Mouse (Mus musculus) spleen, adult 18-20 months (tissue): Measurements from ENCODE around the gene Igf2bp3.
"Not testable (repeated sequence)": the region's sequence is repeated elsewhere in the genome, so short reads cannot be mapped to it uniquely, and the experiment has no call there.

Source experiments
- DNase-seq, 2 experiments: peaks; one replicate each; pipeline ENCODE4 v3.0.0; 2022; ENCODE audit warnings: mixed read lengths in 2 of 2

Gene Igf2bp3

GRCm38 (mm10) chr6:49214928-49215747, at the start of gene Igf2bp3:
TSS of gene Igf2bp3 (minus strand) at chr6:49214957.
- DNase-seq: peak; percentile 29 to 54

GRCm38 (mm10) chr6:49264446-49264845, 49.7 kb upstream of the Igf2bp3 start:
- not testable (repeated sequence) for DNase-seq

GRCm38 (mm10) chr6:49263847-49264243, 49.1 kb upstream of the Igf2bp3 start, which contains the start of gene Tra2a:
TSS of gene Tra2a (minus strand) at chr6:49264033.
- DNase-seq: peak; percentile 93 to 98

GRCm38 (mm10) chr6:49263081-49263846, 48.5 kb upstream of the Igf2bp3 start:
- peak; percentile 36 to 57 for DNase-seq

- DNase-seq: no peak
These were observed 47.7 kb upstream of the Igf2bp3 start for GRCm38 (mm10) chr6:49262421-49262820.

- no peak for DNase-seq
These were observed 45.0 kb upstream of the Igf2bp3 start for GRCm38 (mm10) chr6:49259711-49260110.

- DNase-seq: no peak
These were observed 43.1 kb upstream of the Igf2bp3 start for GRCm38 (mm10) chr6:49257880-49258279.

GRCm38 (mm10) chr6:49252207-49252606, 37.5 kb upstream of the Igf2bp3 start:
- DNase-seq: no peak

- no peak for DNase-seq
These were observed 36.4 kb upstream of the Igf2bp3 start for GRCm38 (mm10) chr6:49251199-49251598.

- DNase-seq: no peak
These were observed 32.5 kb upstream of the Igf2bp3 start for GRCm38 (mm10) chr6:49247246-49247645.

- no peak for DNase-seq
These were observed 27.6 kb upstream of the Igf2bp3 start for GRCm38 (mm10) chr6:49242331-49242730.

- DNase-seq: no peak
These were observed 26.8 kb upstream of the Igf2bp3 start for GRCm38 (mm10) chr6:49241562-49241961.

- peak; percentile 100 for DNase-seq
These were observed 21.6 kb upstream of the Igf2bp3 start for GRCm38 (mm10) chr6:49236331-49236730.

- no peak for DNase-seq
These were observed 18.6 kb upstream of the Igf2bp3 start for GRCm38 (mm10) chr6:49233356-49233755.

GRCm38 (mm10) chr6:49228126-49228679, 13.4 kb upstream of the Igf2bp3 start:
- DNase-seq: peak in 1 of 2 experiments; percentile 37

GRCm38 (mm10) chr6:49227184-49227735, 12.5 kb upstream of the Igf2bp3 start:
- peak in 1 of 2 experiments; percentile 36 for DNase-seq

GRCm38 (mm10) chr6:49225728-49226123, 11.0 kb upstream of the Igf2bp3 start:
- no peak for DNase-seq

GRCm38 (mm10) chr6:49224923-49225727, 10.4 kb upstream of the Igf2bp3 start:
- no peak for DNase-seq

GRCm38 (mm10) chr6:49221906-49222305, 7.1 kb upstream of the Igf2bp3 start:
- DNase-seq: no peak

GRCm38 (mm10) chr6:49219920-49220604, 5.3 kb upstream of the Igf2bp3 start:
- no peak for DNase-seq

GRCm38 (mm10) chr6:49219001-49219560, 4.3 kb upstream of the Igf2bp3 start:
- no peak for DNase-seq
